Mouse (Mus musculus): ENCODE measurements around the gene Olfr138. TPM values are rescaled to one million over a fixed set of nuclear protein-coding genes. Genes with fewer than 3 reads are reported as not detected.

Gene Olfr138
- not detected in 2 replicates for polyA plus RNA-seq (2012; rRNA removed)

DNA sequence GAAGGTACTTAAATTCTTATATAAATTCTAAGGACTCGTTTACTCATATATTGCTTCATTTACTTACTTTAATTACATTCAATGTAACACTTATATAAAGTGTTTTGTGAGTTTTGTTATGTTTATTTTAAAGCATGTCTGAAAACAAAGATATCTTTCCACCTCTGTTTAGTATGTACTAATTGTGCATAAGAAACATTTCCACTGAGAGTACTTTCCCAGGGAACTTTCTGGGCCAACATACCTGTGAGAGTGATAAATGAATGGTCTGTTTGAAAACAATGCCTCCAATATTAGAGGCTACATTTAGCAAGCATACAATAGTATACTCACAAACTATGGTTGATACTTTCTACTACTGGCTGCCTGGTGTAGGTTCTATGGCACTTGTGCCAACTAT lies at the start of gene Olfr138:
Gene Olfr138, plus strand, starts transcription at position 301 of the 400 bp plus-strand sequence.
- no peak for DNase-seq (ENCODE audit: low read depth, low spot score)
- WGBS: 54% methylated on average over 1 of the region's 1 CpGs

DNA sequence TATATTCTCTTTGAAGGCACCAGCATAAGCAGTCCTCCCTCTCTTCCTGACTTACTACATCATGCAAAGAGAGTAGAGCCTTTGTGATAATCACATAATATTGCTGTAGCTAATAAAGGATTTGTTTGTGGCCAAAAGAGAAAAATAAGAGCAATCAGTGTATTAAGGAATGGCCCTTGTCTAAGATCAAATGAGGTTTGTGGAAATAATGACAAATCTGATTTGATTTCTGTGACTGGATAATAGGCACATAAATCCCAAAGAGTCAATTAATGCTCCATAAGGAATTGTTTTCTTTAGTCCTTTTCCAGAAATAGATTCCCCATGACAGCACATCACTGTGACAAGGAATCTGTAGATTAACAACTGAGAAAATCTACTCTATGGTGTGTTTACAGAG lies 46.6 kb downstream of the Olfr138 start, which contains the start of gene Olfr137:
Gene Olfr137, minus strand, starts transcription at position 101 of the 400 bp plus-strand sequence.
- no peak for DNase-seq (ENCODE audit: low read depth, low spot score)

Other genes with a start within 250 kb of the Olfr138 start
- gene Olfr129, start 201.0 kb upstream of the Olfr138 start, polyA plus RNA-seq (2012; rRNA removed): not detected in 2 replicates
- not detected in 2 replicates for gene Olfr130, start 197.1 kb upstream of the Olfr138 start, polyA plus RNA-seq (2012; rRNA removed)
- not detected in 2 replicates for gene Olfr131, start 172.3 kb upstream of the Olfr138 start, polyA plus RNA-seq (2012; rRNA removed)
- gene Olfr132, start 126.5 kb upstream of the Olfr138 start, polyA plus RNA-seq (2012; rRNA removed): not detected in 2 replicates
- gene Olfr133, start 115.8 kb upstream of the Olfr138 start, polyA plus RNA-seq (2012; rRNA removed): not detected in 2 replicates
- gene Olfr134, start 89.6 kb upstream of the Olfr138 start, polyA plus RNA-seq (2012; rRNA removed): not detected in 2 replicates
- not detected in 2 replicates for gene Olfr135, start 56.7 kb upstream of the Olfr138 start, polyA plus RNA-seq (2012; rRNA removed)
- gene Olfr137, start 46.5 kb downstream of the Olfr138 start, polyA plus RNA-seq (2012; rRNA removed): not detected in 2 replicates
- not detected in 2 replicates for gene Olfr136, start 68.8 kb downstream of the Olfr138 start, polyA plus RNA-seq (2012; rRNA removed)
- gene Esp36, start 159.2 kb downstream of the Olfr138 start, polyA plus RNA-seq (2012; rRNA removed): not detected in 2 replicates